Mouse (Mus musculus) layer of hippocampus, postnatal 14 days (tissue): ENCODE measurements around the gene Tceal9. TPM values are rescaled to one million over a fixed set of nuclear protein-coding genes. Genes with fewer than 3 reads are reported as not detected.
"Not testable (repeated sequence)": the region's sequence is repeated elsewhere in the genome, so short reads cannot be mapped to it uniquely, and the experiment has no call there.

Experiments used
- DNase-seq, 2 experiments: peaks; one replicate each; pipeline ENCODE4 v3.0.0; 2021 to 2022; ENCODE audit warnings: low spot score in 2 of 2, mixed read lengths in 1 of 2
- long read RNA-seq, 2 experiments: library from polyadenylated mRNA; stranded (forward); transcript quantifications; one replicate each; pipeline ENCODE4 v2.0.0; 2021
- total RNA-seq, 2 experiments: library from RNA; stranded (reverse); gene quantifications; 2 replicates each; pipeline ENCODE4 v1.2.3; 2021

The Tceal9 gene
- 10 to 100 TPM; 79.9 to 86.3 TPM for total RNA-seq
- long read RNA-seq, experiment 1, transcript Tceal9-201 (3 exons, 1,019 nt), result major isoform, 40 of 40 reads
- long read RNA-seq, experiment 1, partial matches to known transcripts, result 0 of 40 reads
- long read RNA-seq, experiment 1, other reads (novel, unspliced or antisense), result 0 of 40 reads
- long read RNA-seq, experiment 2, transcript Tceal9-201 (3 exons, 1,019 nt), result major isoform, 137 of 141 reads
- long read RNA-seq, experiment 2, partial matches to known transcripts, result 2 of 141 reads
- long read RNA-seq, experiment 2, other reads (novel, unspliced or antisense), result 2 of 141 reads

DNA sequence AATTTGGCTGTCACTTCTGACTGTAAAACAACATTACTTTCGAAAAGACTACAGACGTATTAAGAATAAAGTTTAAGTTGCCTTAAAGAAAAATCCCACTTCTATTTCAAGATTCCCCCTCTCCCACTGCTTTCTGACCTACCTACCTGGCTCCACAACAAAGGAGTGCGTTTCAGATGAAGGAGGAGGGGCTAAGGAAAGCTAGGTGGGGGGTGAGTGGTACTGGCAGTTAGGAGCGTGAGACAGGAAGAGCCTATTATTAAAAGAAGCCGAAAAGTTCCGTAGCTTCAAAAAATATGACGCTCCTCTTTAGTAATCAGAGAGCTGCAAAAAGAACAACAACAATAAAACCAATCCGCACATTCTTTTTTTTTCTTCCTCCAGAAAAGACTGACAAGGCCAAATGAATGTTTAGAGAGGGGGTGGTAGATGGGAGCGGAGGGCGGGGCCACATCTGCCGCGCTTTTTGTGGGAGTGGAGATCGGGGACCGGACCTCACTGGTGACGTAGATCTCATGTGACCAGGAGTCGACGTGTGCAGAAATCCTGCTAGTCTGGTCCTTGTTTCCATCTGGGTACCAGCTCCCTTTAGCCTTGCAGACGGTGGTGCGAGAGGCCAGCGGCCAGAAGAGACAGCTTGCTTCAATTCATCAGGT is at the start of gene Tceal9:
Gene Tceal9, plus strand, starts transcription at position 506 of the 656 bp plus-strand sequence.
- peak; percentile 47 to 69 for DNase-seq

DNA sequence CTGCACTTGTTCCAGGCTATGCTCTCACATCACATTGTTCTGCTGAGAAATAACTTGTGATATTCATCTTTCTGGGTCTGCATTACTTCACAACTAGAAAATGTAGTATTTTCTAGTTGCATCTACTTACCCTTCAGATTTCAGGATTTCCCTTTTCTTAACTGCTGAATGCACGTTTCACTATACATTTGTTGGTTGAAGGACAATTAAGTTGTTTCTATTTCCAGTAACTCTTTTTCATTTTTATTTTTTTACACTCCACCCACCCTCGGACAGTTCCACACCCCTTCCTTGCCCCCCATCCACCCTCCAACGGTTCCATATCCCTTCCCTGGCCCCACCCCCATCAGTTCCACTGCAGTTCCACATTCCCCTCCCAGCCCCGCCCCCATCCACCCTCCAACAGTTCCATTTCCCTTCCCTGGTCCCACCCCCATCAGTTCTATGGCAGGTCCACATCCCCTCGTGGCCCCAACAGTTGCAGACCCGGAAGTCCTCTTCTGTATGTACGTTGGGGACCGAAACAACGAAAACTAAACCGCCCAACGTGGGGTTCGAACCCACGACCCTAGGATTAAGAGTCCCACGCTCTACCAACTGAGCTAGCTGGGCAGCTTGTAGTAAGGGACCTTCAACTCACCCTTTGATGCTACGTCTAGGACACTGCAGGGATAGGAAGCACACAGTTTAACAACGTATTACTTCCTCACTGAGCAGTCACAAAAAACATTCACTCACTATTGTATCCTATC is 49.5 kb upstream of the Tceal9 start:
- DNase-seq, result no peak

DNA sequence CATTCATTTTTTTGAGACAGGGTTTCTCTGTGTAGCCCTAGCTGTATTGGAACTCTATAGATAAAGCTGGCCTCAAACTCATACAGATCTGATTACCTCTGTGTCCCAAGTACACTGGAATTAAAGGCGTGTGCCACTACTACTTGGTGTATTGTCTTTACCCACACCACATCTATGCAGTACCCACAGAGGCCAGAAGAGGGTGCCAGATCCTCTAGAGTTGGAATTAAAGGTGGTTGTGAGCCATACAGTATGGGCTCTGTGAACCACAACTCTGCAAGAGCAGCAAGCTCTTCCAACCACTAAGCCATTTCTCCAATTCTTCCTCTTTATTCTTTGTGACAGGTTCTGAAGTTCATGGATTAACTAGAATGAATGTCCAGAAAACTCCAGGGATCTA is 48.0 kb upstream of the Tceal9 start:
- no peak for DNase-seq

DNA sequence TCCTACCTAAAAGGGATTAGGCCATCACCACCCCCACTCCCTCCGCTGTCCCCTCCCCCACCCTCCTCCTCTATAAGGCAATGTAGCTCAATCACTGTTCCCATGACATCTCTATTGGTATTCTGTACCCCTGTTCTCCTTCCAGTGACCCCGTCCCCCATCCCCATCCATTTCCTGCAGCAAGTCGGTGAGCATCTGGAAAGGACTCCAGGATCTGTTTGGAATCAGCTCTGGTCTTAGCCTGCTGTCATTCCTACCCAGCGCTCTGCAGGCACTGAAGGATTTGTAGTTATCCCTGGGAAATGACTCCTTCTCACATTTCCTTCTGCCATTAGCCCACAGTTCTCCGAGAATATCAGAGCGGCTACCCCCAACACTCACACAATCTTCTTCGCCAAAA is 41.6 kb upstream of the Tceal9 start:
- DNase-seq, result peak in 1 of 2 experiments; percentile 7

GRCm38 (mm10) chrX:136203664-136204066 is 41.2 kb upstream of the Tceal9 start, which contains the start of gene Tceal5:
Tceal5 (minus strand) TSS chrX:136203876.
- peak; percentile 37 to 55 for DNase-seq

GRCm38 (mm10) chrX:136204406-136204805 is 40.5 kb upstream of the Tceal9 start:
- no peak for DNase-seq

DNA sequence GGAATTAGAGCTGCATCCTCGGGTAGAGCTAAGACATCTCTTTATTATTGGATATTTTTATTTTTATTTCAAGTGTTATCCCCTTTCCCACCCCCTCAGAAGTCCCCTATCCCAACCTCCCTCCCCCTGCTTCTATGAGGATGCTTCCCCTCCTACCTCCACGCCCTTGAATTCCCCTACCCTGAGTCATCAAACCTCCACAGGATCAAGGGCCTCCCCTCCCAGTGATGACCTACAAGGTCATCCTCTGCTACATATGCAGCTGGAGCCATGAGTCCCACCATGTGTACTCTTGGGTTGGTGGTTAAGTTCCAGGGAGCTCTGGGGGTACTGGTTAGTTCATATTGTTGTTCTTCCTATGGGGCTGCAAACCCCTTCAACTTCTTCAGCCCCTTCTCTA is 31.5 kb upstream of the Tceal9 start:
- no peak for DNase-seq

DNA sequence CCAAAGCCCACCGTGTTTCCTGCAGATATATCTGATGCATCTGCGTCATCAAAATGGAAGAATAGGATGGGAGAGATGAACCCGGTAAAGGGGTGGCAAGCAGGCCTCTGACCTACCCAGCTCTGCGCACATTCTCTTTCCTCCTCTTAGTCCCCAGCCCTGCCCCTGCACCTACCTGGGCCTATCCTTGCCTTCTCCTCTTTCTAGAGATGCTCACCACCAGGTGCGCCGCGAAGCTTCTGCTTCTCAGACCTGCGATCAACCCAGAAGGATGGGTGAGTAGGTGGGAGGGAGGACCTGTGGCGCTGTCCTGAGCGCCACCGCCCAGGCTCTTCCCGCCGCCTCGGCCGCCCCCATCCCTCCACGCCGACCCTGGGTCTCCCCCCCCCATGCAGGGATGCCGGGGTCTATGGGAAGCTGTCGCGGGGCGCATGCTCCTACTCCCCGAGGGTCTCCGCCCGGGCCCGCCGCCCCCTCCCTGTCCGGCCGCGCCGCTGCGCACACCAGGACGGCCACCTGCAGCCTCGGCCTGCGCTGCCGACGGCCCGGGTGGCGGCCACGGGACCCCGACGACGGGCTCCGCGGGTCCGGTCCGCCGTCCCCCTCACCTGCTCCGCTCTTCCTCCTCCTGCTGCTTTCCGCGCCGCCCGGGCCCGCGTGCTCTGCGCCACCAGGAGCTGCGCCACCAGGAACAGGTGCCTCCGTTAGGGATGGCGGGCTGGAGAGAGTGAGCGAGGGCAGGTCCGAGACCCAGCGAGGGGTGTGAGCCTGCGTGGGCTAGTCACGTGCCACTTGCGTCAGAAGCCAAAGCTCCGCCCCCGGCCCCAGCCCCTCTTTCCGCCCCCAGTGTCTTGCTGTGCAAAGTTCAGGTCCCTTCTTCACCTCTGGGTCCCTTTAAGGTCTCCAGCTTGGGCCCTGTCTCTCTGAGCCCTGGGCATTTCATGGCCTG is 29.9 kb upstream of the Tceal9 start, which contains the start of the genes Tceal7 and Bex1:
Gene Tceal7, plus strand, starts transcription at position 51 of the 949 bp plus-strand sequence.
Gene Bex1, minus strand, starts transcription at position 785 of the 949 bp plus-strand sequence.
- DNase-seq, result not testable (repeated sequence)

GRCm38 (mm10) chrX:136216303-136216702 is 28.6 kb upstream of the Tceal9 start:
- no peak for DNase-seq

DNA sequence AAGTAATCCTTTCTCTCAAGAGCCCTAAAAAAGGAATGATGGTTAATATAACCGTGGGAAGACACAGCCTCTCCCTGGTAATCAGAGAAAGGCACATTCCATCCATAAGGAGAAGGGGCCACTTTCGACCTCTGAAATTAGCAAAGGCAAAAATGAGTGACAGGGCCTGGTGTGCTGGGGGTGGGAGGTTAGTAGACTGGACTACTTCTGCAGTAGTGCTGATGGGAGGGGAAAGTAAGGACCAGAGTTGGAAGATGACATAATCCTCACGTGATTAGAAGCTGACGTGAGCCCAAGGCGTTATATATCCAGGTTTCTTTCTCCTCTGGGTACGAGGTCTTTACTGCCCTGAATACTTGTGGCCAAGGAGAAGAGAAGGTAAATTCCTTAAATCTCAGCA is 21.2 kb upstream of the Tceal9 start:
- no peak for DNase-seq

DNA sequence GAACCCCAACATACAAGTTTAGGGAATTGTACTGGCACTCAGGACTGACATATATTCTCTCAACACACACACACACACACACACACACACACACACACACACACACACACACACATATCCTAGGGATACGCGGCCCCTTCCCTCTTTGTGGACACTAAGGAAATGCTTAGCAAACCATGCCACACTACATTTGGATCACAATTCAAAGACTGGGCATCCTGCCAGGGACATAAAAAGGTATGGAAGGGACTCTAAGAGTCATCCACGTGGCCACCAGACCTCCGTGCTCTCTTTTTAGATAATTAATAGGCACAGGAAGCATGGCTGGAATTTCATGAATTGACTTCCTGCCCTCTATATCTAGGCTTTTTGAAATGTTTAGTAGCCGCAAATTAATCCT is 17.1 kb upstream of the Tceal9 start:
- no peak for DNase-seq

- peak in 1 of 2 experiments; percentile 31 for DNase-seq
Measured at GRCm38 (mm10) chrX:136238118-136238517, 6.8 kb upstream of the Tceal9 start.

- DNase-seq, result no peak
Measured at GRCm38 (mm10) chrX:136243181-136243580, 1.7 kb upstream of the Tceal9 start.

DNA sequence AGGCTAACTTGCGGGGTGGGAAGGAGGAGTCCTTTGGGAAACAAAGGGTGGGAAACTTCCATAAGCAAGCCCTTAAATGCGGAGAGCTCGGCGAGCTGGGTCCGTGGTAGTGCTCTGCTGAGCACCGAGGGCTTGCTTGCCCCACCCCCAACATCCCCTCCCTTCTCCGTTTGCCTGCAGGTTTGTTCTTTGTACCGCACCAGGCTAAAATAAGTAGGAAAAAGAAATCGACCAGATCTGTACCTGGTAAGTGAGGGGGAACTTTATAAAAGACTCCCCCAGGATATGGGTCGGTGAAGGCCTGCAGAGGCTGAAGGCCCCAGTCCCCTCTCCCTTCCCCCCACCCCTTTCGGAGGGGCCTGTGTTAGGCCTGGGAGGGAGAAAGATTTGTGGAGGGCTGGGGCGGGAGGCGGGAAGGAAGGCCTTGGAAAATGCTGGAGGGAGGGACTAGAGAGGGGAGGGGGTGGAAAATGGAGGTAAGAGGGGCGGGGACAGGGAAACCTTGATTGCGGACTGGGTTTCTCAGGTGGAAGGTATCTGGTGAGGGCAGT is 717 bp downstream of the Tceal9 start:
- peak in 1 of 2 experiments; percentile 4 for DNase-seq

GRCm38 (mm10) chrX:136248811-136249210 is 3.9 kb downstream of the Tceal9 start:
- no peak for DNase-seq

DNA sequence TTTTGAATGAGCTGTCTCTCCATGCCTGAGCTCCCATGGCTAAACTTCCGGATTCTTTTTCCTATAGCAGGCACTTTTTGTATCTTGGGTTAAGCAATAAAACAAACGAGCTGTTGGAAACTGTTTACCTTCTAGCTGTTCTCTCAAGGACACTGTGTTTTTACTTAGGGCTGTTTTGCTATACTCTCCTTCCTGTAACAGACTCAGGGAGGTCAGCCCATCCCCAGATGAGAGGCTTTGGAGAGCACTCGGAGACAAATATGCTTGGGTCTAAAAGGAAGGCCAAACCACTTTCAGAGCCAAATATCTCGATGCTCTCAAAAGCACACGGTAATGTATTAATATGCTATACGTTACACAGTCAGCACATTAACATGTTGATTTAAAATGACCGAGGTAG is 4.8 kb downstream of the Tceal9 start:
- DNase-seq, result no peak

DNA sequence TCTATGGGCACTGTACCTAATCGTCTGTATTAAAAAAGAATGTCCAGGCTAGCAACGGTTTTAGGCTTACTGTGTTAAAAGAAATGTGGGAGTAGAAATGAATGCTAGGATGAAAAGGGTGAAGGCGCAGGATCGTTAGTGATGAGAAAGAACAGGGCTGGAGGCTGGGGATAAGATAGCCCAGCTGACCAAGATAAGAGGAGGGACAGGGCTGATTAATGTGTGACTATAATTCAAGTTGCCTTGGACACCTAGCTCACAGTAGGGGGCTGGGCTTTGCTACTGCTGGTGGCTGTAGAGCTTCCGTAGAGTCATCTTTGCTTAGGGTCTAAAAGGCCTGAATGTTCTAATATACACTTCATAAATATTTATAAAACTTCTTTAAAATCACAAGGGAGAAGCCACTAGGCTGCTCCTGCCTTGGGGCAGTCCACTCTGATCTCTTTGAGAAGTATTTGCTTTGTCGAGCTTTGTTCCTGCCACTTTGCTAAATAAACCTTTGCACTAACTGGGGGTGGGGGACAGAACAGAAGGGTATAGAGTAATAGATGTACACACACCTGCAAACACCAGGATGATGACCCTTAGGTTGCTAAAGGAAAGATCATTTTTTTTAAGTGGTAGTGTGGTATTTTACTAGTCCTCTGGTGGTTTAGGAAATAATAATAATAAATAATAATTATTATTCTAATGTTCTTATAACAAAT is 7.3 kb downstream of the Tceal9 start:
- DNase-seq, result no peak

- DNase-seq, result no peak
Measured at GRCm38 (mm10) chrX:136267720-136268119, 22.8 kb downstream of the Tceal9 start.

GRCm38 (mm10) chrX:136268173-136268572 is 23.3 kb downstream of the Tceal9 start:
- no peak for DNase-seq
